Mouse (Mus musculus): ENCODE results near the gene Gpatch8.

Gene Gpatch8

DNA sequence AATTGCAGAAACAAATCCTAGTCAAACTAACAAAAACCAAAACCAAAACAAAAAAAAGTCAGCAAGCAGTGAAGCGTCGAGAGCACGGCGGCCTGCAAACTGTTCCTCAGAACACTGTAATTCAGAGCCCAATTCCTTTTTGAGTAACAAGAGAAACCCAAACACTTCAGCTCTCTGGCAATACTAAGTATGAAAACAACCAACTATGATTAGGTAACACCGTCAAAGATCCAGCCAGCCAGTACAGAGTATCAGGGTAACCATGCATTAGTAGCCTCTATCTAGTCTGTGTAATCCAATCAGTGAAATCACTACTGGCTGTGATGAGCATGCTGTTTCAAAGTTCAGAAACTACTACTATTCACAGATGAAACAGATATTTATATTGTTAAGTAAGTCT is 60.5 kb downstream of the Gpatch8 start:
- DNase-seq (ENCODE audit: low spot score): no peak

DNA sequence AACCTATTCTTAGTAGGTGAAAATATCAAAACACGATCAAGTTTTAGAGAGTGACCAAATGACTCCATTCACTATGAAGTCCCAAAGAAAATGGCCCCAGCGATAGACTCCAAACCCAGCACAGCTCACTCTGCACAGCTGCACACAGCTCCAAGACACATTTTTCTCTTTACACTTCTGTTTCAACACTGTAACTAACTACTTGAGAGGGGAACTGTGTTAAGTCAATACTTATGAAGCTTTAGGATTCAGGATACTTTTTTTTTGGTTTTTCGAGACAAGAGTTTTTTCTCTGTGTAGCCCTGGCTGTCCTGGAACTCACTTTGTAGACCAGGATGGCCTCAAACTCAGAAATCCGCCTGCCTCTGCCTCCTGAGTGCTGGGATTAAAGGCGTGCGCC is 61.1 kb downstream of the Gpatch8 start:
- no peak for DNase-seq (ENCODE audit: low spot score)

DNA sequence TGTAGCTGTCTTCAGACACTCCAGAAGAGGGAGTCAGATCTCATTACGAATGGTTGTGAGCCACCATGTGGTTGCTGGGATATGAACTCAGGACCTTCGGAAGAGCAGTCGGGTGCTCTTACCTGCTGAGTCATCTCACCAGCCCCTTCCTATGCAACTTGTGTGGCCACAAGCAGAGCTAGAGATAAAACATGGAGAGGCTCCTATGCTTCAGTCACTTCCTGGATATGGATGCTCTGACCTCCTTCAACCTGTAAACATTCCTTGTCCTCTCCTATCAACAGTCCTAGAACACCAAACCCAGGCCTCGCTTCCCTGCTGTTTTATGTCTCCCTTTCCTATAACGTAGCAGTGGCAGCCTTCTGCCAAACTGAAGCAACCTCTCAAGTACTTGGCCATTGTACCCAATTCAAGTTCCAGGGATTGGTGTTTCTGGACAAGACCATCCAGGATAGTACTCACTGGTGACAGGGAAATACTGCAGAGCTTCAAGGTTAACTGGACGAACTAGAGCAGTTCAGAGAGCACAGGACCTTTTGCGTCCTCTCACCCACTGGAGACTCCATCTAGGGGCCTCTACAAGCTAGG is 62.0 kb downstream of the Gpatch8 start:
- no peak for DNase-seq (ENCODE audit: low spot score)

DNA sequence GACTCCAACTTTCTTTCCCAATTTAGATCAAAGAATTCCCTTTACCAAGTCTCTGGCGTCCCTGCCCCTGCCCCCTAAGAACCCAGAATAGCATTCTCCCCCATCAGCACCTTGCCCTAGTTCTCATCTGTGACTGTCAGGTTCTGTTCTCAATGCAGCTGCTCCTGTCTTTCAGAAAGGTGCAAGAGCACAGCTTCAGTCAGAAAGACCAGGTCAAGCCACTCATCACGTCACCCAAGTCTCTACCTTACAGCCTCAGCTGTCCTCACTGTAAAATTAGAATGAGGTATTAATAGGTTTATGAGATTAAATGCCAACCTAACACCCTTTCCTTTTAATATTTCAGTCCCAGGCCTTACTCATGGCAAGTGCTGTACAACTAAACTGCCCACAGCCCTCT is 63.0 kb downstream of the Gpatch8 start:
- no peak for DNase-seq (ENCODE audit: low spot score)

DNA sequence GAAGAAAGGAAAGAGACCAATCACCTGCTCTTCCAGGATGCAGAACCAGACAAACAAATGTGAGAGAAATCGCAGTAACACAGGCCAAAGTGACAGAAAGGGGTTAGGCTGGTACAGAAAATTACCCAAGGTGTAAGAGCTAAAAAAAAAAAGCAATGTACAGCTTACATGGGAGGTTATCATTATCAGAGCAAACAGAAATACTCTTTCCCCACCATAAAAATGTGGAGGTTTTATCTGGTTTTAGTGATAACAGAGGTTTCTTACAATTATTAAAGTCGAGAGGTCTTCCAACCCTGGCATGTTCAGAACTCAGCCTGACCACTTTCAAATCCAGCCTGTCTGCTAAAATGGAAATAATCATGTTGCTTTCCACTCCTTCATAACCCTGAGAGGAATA is 68.3 kb downstream of the Gpatch8 start:
- no peak for DNase-seq (ENCODE audit: low spot score)

DNA sequence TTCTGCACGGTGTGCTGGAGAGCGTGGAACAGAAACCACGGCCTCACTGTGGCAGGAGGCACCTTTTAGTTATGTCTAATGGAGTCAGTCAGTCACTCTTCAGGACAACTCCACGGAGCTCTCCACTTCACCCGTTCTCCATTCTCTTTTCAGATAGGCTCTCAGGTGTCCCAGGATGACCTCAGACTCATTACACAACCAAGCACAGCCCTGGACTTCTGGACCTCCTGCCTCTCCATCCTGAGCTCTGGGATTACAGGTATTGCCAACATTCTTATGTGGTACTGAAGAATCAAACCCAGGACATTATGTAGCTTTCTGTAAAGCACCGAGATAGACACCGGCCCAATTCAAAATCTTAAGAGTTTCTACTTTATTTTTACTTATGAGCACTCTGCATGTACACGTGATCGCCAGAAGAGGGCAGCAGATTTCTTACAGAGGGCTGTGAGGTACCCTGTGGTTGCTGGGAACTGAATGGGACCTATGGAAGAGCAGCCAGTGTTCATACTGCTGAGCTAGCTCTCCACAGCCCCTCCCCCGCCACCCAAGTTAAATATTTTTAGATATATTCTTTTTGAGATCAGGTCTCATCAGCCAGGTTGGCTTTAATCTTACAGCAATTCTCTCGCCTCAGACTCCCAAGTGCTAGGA is 69.3 kb downstream of the Gpatch8 start:
- DNase-seq (ENCODE audit: low spot score): no peak

DNA sequence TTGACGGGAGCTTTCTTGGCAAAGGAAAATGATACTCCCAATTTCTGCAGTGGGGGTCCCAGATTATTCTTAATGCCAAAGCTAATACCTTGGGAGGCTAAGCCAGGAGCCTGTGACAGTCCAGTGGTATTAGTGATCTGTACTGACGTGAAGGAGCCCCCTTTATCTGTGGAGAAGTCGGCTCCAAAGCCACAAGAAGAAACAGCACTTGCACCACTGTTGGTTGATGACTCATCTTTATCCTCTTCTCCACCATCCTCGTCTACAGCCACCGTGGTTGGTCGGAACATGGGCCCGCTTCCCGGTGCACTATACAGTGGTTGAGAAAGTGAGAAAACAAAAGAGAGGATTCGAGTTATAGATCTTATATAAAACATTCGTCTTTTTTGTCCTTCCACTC is 74.4 kb downstream of the Gpatch8 start:
- DNase-seq (ENCODE audit: low spot score): no peak

DNA sequence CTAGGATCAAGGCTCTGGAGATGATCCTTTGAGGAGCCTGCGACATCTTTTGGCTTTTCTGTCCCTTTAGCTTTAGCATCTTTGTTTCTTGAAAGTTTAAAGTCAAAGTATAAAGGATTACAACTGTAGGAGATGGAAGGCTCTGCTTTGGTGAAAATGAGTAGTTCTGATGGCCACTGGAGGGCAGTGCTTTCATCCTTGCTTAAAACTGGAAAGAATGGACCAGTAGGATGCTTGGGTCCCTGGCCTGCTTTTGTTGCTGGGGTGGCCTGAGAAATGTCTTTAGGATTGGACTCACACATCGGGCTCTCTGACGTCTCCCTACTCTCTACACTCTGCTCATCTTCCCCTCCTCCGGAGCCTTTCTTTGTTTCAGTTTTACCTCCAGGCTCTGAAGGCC is 75.3 kb downstream of the Gpatch8 start:
- DNase-seq (ENCODE audit: low spot score): no peak

DNA sequence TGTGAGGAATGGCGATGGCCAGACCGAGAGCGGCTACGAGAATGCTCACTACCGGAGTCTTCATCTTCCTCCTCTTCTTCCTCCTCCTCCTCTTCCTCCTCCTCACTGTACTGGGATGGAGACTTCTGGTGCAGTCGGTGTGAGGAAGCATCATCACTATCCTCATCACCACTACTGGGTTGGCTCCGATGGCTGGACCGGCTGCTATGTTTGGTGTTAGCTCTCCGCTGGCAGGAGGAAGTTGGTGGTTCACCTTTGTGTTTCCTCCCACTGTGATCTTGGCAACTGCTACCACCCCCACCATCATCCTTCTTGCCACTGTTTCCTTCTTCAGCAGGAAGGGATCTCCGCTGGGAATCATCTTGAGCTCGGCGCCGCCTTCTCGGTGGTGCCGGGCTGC is 76.1 kb downstream of the Gpatch8 start:
- no peak for DNase-seq (ENCODE audit: low spot score)

DNA sequence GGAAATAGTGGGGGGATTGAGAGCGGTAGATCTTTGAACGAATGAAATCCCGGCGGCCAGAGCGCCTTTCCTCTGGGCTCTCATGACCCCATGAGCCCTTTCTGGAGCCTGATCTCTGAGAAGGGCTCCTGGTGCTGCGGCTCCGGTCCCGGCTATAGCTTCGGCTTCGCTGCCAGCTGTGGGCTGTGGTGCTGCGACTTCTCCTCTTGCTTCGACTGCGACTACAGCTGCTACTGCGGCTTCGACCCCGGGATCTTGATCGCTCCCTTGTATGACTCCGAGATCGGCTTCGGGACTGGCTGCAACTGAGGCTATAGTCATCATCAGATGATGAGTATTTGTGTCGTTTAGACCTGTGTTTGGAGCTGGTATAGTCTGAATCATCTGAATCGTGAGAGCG is 76.6 kb downstream of the Gpatch8 start:
- DNase-seq (ENCODE audit: low spot score): no peak

DNA sequence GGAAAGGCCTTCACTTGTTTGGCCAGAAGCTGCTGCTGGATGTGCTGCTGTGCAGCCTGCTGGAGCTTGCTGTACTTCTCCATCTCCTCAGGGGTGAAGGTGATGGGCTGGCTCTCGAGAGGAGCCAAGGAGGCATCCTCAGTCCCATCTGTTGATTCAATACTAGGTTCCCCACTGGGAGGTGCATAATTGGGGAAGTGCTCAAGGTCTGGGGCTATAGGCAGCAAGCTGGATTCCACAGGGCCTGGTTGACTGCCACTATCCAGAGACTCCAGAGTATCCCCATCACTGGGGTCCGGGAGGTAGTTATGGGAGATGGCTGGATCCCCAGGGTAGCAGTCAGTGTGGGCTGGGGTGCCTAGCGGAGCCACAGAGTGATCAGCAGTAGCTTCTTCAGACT is 77.5 kb downstream of the Gpatch8 start:
- DNase-seq (ENCODE audit: low spot score): no peak

DNA sequence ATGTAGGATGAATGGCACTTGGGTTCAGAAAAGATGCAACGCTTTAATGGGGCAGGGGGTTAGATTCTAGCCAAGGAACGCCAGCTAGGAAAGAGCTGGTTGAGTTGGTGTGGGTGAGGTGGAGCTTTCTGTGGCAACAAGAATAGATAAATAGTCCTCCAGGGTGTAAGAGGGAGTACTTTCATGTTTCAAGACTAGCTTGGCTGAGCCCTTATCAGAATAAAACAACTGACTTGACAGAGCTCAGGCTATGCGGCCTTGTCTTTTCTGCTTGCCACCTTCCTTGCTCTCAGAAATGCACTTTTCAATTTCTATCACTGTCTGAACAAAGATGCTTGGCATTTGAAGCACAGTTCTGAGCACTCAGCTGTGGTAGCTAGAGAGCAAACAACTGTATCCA is 81.2 kb downstream of the Gpatch8 start:
- no peak for DNase-seq (ENCODE audit: low spot score)

DNA sequence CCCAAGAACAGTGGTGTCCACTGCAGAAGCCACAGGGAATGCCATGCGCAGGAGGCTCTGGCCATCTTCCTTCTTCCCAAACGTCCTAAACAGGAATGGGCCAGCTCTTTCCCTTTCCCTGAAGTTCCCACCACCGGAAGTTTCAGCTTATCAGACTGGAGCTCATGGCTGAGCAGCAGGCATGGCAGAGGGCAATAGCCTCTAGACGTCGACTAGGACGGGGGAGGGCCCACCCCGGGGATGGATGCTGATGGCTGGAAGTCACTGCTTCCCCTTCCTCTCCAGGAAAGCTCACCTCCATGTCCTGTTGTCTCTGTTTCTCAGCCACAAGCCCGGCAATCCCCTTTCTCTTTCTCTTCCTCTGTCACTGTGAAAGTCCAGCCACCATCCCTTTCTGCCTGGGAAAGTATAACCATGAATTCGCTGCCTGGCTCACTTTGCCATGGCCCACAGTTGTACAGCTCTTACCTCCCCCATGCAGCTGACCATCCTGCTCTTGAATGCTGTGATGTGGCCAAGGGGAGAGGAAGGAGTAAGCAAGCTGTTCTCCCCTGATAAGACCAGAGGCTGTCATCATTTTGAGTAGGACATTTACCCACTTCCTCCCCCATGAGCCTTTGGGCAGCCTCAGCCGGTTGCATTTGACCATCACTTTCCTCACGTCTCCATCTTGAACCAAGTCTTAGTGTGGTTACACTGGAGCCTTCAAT is 86.4 kb downstream of the Gpatch8 start, which contains the start of gene Itga2b:
TSS of gene Itga2b (minus strand) at position 475 of the 710 bp plus-strand sequence.
- DNase-seq (ENCODE audit: low spot score): no peak

DNA sequence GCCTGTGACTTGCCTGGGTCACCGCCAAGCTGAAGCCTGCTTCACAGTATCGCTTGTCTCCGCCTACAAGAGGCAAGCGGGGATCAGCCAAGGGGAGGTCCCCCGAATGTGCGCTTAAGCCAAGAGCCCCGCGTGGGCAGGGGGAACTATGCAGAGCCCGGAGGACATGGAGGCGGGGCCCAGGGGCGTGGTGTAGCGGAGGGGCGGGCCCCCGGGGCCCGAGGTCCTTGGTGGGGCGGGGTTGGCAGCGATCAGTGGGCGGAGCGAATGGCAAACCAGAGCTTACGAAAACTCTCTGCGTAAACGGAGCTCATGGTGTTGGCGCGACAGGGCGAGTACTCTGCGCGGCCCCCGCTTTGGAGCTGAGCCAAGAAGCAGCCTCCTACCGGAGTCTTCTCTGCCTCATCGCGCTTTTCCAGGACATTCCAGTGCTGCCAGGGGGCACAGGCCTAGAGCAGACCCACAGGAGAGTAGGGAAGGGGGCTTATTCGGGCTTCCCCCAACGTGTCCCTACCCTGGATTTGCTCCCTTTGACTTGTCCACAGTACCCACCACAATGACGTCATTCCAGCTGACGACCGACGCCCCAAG is 89.1 kb downstream of the Gpatch8 start:
- DNase-seq (ENCODE audit: low spot score): peak; percentile 80

DNA sequence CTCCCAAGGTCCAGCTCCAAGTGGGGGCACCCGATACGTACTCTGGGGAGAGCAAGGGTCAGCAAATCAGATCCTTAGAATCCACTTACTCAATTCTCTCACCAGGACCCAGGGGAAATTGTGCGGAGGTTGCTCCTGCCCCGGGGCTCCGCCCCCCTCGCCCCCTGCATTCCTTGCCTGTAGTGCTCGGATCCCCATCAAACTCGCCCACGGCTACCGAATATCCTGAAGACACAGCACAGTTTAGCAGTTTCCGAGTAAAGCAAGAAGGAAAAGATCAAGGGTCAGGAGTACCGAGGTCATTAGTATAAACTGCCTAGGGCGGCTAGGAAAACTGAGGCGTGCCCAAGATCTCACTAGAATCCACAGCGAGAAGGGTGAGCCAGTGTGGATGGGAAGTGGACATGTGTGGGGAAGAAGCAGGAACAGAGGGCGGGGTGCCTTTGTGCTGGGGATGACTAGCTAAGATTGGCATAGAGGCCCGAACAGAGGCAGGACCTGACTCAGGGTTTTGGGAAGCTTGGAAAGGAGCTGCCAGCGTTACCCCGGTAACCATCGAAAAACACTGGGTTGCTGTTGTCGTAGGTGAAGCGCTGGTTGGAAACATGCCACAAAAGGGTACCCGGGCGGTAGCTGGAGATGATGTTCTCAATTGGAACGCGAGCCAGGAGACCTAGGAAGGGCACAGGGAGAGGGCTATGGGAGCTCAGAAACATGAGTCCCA is 90.3 kb downstream of the Gpatch8 start:
- DNase-seq (ENCODE audit: low spot score): no peak

DNA sequence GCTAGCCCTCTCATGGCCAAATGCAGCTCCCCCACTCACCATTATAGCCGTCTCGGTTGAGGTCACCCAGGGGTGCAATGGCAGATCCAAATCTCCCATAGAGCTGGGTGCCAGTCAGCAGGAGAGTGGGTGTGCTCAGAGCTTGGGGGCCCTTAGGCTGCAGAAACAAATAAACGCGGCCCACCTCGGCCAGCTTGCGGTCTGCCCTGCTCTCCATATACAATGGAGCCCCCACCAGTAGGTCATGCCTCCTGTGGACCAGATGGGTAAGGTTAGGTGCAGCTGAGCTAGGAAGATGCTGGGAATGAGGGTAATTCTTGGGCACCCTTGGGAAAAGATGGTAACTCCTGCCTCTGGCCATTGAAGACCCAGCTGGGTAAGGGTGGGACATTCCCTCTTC is 91.3 kb downstream of the Gpatch8 start:
- DNase-seq (ENCODE audit: low spot score): no peak

DNA sequence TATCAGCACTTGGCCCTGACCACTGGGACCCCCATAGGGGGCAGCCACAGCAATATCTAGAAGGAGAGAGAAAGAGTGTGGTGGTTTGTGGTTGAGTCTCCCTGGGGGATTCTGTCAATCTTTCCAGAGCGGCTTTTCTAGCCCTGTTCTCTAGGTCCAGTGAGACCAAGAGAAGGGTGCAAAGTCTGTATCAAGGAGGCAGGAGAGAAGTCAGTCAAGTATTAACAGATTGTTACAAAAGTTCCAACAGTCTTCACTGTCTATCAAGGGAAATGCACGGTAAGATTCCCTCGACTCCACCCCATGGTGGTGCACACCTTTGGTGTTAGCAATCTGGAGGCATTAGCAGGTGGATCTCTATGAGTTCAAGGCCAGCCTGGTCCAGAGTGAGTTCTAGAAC is 94.4 kb downstream of the Gpatch8 start:
- DNase-seq (ENCODE audit: low spot score): no peak

DNA sequence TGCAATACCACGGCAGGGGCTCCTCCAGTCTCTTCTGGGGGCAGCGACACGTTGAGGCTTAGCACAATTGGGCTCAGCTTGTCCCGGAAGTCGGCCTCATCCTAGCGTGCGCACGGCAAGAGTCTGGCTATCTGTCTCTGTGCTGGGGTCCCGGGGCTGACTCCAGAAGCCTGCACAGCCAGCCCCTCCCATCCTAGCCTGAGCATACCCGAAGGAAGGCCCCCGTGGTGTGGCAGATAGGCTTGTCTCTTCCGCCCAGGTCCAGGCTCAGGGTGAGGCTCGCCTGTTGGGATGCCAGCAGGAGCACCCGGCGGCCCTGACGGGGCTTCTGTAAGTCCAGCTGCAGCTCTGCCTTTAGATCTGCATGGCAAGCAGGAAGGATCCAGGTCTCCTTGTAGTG is 95.7 kb downstream of the Gpatch8 start:
- DNase-seq (ENCODE audit: low spot score): no peak

DNA sequence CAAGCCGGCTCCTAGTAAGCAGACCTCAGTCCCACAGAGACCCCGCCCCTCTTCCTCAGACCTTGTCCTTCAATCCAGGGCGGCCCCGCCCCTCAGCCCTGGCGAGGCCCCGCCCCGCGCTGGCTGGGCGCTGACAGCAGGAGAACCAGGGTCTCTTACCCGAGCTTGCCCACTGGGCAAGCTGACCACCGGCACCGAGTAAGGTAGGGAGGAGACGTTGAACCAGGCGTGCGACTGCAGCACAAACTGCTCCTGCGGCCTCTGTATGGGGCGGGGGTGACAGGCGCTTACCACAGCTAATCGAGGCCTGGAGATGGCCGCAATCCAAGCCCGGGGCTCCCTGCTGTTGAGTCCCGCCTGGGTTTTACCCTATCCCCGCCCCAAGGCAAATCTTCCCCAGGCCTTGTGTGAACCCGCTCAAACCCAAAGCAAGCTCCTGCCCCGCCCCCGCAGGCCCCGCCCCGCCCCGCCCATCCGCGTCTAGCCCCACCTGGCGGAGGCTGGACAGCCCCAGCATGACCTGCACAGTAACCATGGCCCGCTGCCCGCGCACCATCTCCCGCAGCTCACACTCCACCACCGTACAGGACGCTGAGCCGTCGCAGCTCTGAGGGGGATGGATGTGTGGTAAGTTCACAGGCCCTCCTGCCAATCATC is 100.3 kb downstream of the Gpatch8 start:
- DNase-seq (ENCODE audit: low spot score): peak; percentile 47

DNA sequence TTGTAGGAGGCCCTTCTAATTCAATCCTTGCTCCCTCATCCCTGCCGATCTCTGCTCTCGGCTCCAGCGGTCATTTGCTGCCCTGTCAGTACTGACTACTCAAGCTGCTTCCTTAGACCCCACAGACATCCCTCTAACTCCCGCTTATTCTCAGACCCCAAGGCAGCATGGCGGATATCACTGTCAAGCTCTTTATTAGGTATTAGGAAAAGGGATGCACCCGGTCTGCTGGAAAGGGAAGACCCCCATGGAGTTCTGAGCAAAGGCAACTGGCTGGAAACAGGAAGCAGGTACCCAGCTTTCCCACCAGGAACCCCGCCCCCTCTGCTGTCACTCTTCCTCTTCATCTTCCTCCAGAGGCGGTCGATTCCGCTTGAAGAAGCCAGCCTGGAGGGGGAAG is 103.1 kb downstream of the Gpatch8 start:
- no peak for DNase-seq (ENCODE audit: low spot score)

DNA sequence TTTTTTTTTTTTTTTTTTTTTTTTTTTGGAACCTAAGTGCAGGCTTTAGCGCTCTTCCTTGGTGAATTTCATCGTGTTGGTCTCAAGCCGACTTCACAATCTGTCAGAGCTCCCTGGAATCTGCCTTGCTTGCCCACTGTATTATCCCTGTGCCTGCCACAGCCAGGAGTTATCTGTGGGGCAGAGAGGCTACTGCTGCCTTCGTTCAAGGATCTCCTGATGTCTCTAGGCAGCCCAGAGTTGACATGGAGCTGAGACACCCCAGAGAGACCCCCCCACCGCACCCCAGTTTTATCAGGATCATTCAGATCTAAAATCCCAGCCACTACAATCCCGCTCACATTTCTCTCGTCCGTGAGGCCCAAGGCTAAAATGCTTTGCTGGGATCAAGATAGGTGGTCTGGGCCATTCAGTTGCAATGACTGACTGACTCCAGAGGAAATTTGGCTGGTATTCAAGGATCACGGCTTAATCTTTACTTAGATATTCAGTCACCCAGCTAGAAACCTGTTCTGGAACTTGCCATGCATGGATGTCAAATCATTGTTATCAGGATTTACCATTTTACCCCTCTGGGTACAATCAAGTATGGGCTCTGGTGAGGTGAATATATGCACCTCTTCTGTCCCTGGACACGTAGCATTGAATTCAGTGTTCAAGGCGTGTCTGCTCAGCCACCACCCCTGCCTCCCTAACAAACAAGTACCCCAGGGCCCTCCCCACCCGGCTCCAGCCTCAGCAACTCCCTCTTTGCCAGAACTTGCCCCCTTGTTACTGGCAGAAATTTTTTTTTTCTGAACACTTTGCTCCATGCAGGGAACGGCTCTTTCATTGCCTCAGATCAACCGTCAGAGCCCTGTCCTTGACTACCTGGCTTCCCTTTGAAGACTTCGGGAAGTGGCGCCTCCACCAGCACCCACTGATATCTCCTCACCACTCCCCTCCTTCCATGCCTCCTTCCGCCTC is 106.9 kb downstream of the Gpatch8 start:
- no peak for DNase-seq (ENCODE audit: low spot score)
